Mouse (Mus musculus) ES-Bruce4 (cell line): ENCODE measurements around the gene Tlk1. TPM values are rescaled to one million over a fixed set of nuclear protein-coding genes. Genes with fewer than 3 reads are reported as not detected.

Source experiments
- H3K27ac ChIP-seq: 2 replicates; pipeline ENCODE4 v1.5.1; 2012; ENCODE audit warnings: low read length, inconsistent platforms; ENCODE audit not compliant: insufficient read depth
- H3K27me3 ChIP-seq: 2 replicates; pipeline ENCODE4 v1.6.1; 2012; ENCODE audit warnings: mild to moderate bottlenecking, low read length, inconsistent platforms; ENCODE audit not compliant: control insufficient read depth, poor library complexity, insufficient read depth, severe bottlenecking
- H3K36me3 ChIP-seq: 2 replicates; pipeline ENCODE4 v1.6.1; 2012; ENCODE audit warnings: inconsistent platforms, mild to moderate bottlenecking, low read length, moderate library complexity; ENCODE audit not compliant: control insufficient read depth, poor library complexity, insufficient read depth, severe bottlenecking
- H3K4me1 ChIP-seq: one replicate; pipeline ENCODE4 v1.8.1; 2011; ENCODE audit warnings: low read length; ENCODE audit not compliant: control insufficient read depth, insufficient read depth
- H3K4me3 ChIP-seq: 2 replicates; pipeline ENCODE4 v1.5.1; 2011; ENCODE audit warnings: low read depth, mild to moderate bottlenecking, low read length
- H3K9ac ChIP-seq: 2 replicates; pipeline ENCODE4 v1.6.1; 2012; ENCODE audit warnings: low read depth, mild to moderate bottlenecking, inconsistent platforms; ENCODE audit not compliant: poor library complexity, severe bottlenecking
- H3K9me3 ChIP-seq: replicated peaks from 2 replicates; pipeline ENCODE4 v1.6.1; 2012; ENCODE audit warnings: mild to moderate bottlenecking, low read length, inconsistent platforms; ENCODE audit not compliant: control insufficient read depth, poor library complexity, insufficient read depth, severe bottlenecking
- CTCF ChIP-seq: IDR thresholded peaks from one replicate; pipeline ENCODE4 v1.8.1; 2011; ENCODE audit warnings: low read depth, low read length
- EP300 ChIP-seq: IDR thresholded peaks from 2 replicates; pipeline ENCODE4 v1.6.1; 2011; ENCODE audit warnings: low read depth, low read length; ENCODE audit not compliant: insufficient read depth
- POLR2A ChIP-seq: IDR thresholded peaks from one replicate; pipeline ENCODE4 v1.8.1; 2011; ENCODE audit warnings: low read length; ENCODE audit not compliant: insufficient read depth
- polyA plus RNA-seq: library from polyadenylated mRNA; stranded (reverse); fragments of >200 nt; gene quantifications from 2 replicates; pipeline ENCODE4 v1.2.4, GENCODE M21; 2011; ENCODE audit warnings: low read depth; ENCODE audit not compliant: missing spikeins, insufficient read depth, insufficient read length

Gene Tlk1
- polyA plus RNA-seq, 1 experiment, result 83.4 TPM

GRCm38 (mm10) chr2:70669896-70670295, 155.6 kb downstream of the Tlk1 start:
- Histone ChIP-seq H3K4me3 (no peak overlapping the region), H3K36me3 (peaks cover 3% of the 10 kb centered on the region; the same call in 1 of the 2 replicates), H3K9me3 (no peaks in the 10 kb centered on the region), H3K9ac (no peak overlapping the region), H3K27me3 (no peaks in the 10 kb centered on the region), H3K4me1 (no peaks in the 10 kb centered on the region), H3K27ac (no peak overlapping the region)
- no peak for TF ChIP-seq POLR2A
- no peak for TF ChIP-seq CTCF
- TF ChIP-seq EP300, result no peak

DNA sequence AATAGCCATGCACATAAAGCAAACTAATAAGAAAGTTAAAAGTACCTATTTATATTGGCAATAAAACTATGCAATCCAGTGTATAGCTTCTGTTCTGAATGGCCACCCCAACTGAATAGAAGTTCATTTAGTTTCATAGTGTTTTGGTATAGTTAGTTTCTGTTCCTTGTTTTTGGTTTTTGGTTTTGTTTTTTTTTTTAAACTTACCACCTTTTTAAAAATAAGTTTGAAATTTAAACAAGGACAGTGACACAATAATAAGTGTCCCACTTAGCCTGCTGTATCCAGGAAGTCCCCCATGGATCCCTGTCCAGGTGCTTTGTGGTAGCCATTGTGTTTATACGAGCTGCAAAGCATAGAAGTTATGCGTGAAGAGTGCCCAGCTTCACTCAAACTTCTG, 156.3 kb downstream of the Tlk1 start:
- H3K36me3 ChIP-seq, result peaks cover 3% of the 10 kb centered on the region; the same call in 1 of the 2 replicates
- no peak overlapping the region for H3K9ac ChIP-seq
- H3K27ac ChIP-seq, result no peak overlapping the region
- TF ChIP-seq POLR2A, result no peak
- no peaks in the 10 kb centered on the region for H3K4me1 ChIP-seq
- no peaks in the 10 kb centered on the region for H3K27me3 ChIP-seq
- H3K4me3 ChIP-seq, result no peak overlapping the region
- H3K9me3 ChIP-seq, result no peaks in the 10 kb centered on the region

- Histone ChIP-seq H3K27ac (no peak overlapping the region), H3K4me1 (no peaks in the 10 kb centered on the region), H3K4me3 (no peak overlapping the region), H3K9ac (no peak overlapping the region), H3K27me3 (no peaks in the 10 kb centered on the region), H3K9me3 (no peaks in the 10 kb centered on the region), H3K36me3 (peaks cover 3% of the 10 kb centered on the region; the same call in 1 of the 2 replicates)
- TF ChIP-seq CTCF, result no peak
These were observed 158.5 kb downstream of the Tlk1 start for GRCm38 (mm10) chr2:70667016-70667415.

DNA sequence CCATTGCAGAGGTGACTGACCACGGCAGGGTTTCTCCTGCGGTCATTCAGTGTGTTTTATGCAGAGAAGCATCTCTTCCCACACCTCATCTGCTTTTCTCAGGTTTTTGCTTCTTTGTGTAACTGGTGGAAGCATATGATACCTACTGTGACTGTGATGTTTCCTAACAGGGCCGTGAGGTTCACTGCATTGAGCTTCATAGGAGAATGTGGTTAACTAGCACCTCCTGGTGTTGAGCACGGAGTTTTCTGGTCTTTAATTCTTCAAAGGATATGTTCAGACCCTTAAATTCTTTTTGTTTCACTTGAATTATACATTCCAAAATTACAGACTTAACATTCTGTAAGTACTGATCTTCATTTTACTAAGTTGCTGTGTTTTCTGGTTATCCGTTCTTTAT, 161.8 kb downstream of the Tlk1 start:
- no peaks in the 10 kb centered on the region for H3K4me1 ChIP-seq
- H3K9ac ChIP-seq, result no peak overlapping the region
- no peak overlapping the region for H3K4me3 ChIP-seq
- no peaks in the 10 kb centered on the region for H3K9me3 ChIP-seq
- H3K36me3 ChIP-seq, result peaks cover 3% of the 10 kb centered on the region; the same call in 1 of the 2 replicates
- H3K27me3 ChIP-seq, result no peaks in the 10 kb centered on the region
- H3K27ac ChIP-seq, result no peak overlapping the region
- TF ChIP-seq POLR2A (no peak), CTCF (no peak), EP300 (no peak)

Other genes starting within 250 kb of the Tlk1 start
- 96.9 and 108 TPM in 2 replicates for gene Gorasp2, start 164.2 kb downstream of the Tlk1 start, polyA plus RNA-seq
- not detected in 2 replicates for gene Gm26558, start 163.6 kb downstream of the Tlk1 start, polyA plus RNA-seq
- 52.8 and 54.0 TPM in 2 replicates for gene Dcaf17, start 229.6 kb upstream of the Tlk1 start, polyA plus RNA-seq
- 18.1 and 21.1 TPM in 2 replicates for gene Mettl8, start 229.9 kb upstream of the Tlk1 start, polyA plus RNA-seq